Mouse (Mus musculus) C2C12 (cell line): ENCODE results near the gene Wasf1. TPM values are rescaled to one million over a fixed set of nuclear protein-coding genes. Genes with fewer than 3 reads are reported as not detected.

Experiments
- H3K27me3 ChIP-seq: one replicate; pipeline ENCODE4 v1.6.1; 2011; ENCODE audit not compliant: control insufficient read depth, insufficient read depth, insufficient read length
- H3K36me3 ChIP-seq: one replicate; pipeline ENCODE4 v1.6.1; 2011; ENCODE audit not compliant: control insufficient read depth, insufficient read depth
- H3K4me3 ChIP-seq: one replicate; pipeline ENCODE4 v1.5.1; 2011; ENCODE audit warnings: mild to moderate bottlenecking, control low read depth; ENCODE audit not compliant: poor library complexity, insufficient read depth, severe bottlenecking
- H3K79me2 ChIP-seq: one replicate; pipeline ENCODE4 v1.6.1; 2011; ENCODE audit not compliant: control insufficient read depth, insufficient read depth
- H3K79me3 ChIP-seq: one replicate; pipeline ENCODE4 v1.6.1; 2011; ENCODE audit warnings: low read depth, control low read depth
- H3ac ChIP-seq: one replicate; pipeline ENCODE3; 2011; ENCODE audit warnings: low read depth; ENCODE audit not compliant: control insufficient read depth, insufficient read length
- CEBPB ChIP-seq: IDR thresholded peaks from one replicate; pipeline ENCODE4 v1.6.1; 2011; ENCODE audit warnings: low read depth, mild to moderate bottlenecking, control low read depth, moderate library complexity
- CTCF ChIP-seq: IDR thresholded peaks from one replicate; pipeline ENCODE4 v1.5.1; 2011; ENCODE audit not compliant: control insufficient read depth, insufficient read depth, insufficient read length
- FOSL1 ChIP-seq: IDR thresholded peaks from one replicate; pipeline ENCODE4 v1.8.0; 2011; ENCODE audit warnings: mild to moderate bottlenecking, low read length; ENCODE audit not compliant: poor library complexity, insufficient read depth, severe bottlenecking
- MAX ChIP-seq: IDR thresholded peaks from one replicate; pipeline ENCODE4 v1.6.1; 2011; ENCODE audit warnings: mild to moderate bottlenecking, control low read depth
- MYOD1 ChIP-seq: IDR thresholded peaks from one replicate; pipeline ENCODE4 v1.6.1; 2011; ENCODE audit warnings: low read depth; ENCODE audit not compliant: control insufficient read depth, insufficient read length
- MYOG ChIP-seq: IDR thresholded peaks from one replicate; pipeline ENCODE4 v1.6.1; 2011; ENCODE audit not compliant: control insufficient read depth, insufficient read length; ENCODE audit errors: extremely low read depth
- USF1 ChIP-seq: IDR thresholded peaks from one replicate; pipeline ENCODE4 v1.6.1; 2011; ENCODE audit warnings: low read depth, mild to moderate bottlenecking, control low read depth, moderate library complexity
- polyA plus RNA-seq: library from polyadenylated mRNA; unstranded; fragments of >200 nt; fragmentation: generic; extraction: Trizol; gene quantifications from one replicate; pipeline ENCODE4 v1.2.1, GENCODE M21; 2012; ENCODE audit warnings: missing spikeins

Gene Wasf1
- polyA plus RNA-seq, 1 experiment = 9.2 TPM

DNA sequence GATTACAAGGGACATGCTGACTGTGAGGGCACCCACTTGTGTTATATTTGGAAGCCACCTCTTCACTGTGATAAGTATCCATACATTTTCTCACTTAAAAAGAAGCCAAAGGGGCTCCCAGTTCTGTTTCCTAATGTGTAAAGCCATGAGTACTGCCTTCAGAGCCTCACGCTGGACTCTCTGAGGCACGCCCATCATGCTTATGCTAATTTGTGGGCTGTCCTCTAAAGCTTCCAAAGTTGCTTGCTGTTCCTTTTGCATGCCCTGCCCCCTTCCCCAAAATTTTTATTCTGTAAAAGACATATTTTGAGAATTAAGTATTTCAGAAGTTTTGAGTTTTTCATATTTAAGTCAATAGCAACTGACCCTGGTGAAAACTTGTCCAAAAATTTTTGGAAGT, 27.5 kb downstream of the Wasf1 start:
- Histone ChIP-seq H3K36me3 (no peaks in the 10 kb centered on the region), H3K4me3 (no peak overlapping the region), H3K27me3 (no peaks in the 10 kb centered on the region), H3K79me2 (peaks cover 19% of the 10 kb centered on the region), H3K79me3 (no peaks in the 10 kb centered on the region), H3ac (no peak overlapping the region)
- TF ChIP-seq CEBPB (no peak), MYOD1 (no peak), MAX (no peak), CTCF (no peak), MYOG (no peak), USF1 (no peak), FOSL1 (no peak)

DNA sequence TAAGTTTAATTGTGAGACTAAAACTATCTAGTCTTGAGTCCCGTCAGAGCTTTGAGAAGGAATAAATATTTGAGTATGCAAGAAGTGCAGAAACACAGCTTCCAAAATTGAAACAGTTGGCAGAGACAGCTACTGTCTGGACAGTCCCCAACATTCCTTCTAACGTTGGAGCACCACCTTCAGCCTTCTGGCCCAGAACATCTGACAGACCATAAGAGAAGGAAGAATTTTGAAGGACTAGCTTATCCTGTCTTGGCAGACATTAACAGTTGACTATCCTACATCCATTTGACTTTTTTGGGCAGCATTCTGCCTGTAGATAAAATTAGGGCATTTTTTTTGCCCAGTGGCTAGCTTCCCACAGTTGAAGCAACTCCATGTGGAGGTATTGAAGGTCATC, 32.0 kb downstream of the Wasf1 start:
- Histone ChIP-seq H3K4me3 (no peak overlapping the region), H3ac (no peak overlapping the region)
- TF ChIP-seq USF1 (no peak), CEBPB (no peak), FOSL1 (no peak), CTCF (no peak), MAX (no peak), MYOG (no peak), MYOD1 (no peak)

DNA sequence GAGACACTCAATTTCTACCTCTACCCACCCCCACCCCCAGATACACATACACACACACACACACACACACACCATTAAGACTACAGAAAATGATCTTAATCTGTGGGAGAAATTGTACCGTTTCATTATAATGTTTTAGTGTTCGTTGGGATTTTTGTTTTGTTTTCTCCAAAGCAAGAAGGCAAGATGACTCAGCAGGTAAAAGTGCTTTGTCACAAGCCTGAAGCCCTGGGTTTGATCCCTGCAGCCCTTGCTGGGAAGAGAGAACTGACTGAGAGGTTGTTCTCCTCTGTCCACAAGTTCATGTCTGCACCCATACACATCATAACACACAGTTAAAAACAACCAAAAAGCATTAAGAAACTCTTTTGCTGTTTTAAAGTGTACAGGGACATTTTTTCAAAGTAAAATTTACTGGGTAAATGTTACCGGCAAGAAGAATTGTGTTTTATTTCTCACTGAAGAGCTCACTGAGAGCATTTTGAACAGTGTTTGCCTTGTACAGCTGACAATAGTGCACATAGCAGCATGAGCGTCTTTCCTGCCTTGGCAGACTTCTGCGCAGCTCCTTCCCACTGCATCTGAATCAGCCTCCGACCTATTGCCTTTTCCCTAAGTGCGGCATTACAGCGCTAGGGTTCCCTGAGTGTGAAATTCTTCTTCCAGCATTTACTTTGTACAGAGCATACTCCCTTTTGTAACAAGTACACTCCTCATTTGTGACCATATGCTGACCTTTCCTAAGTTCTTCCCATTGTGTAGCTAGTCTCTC, 35.6 kb downstream of the Wasf1 start:
- Histone ChIP-seq H3K79me2 (peaks cover 6% of the 10 kb centered on the region), H3K36me3 (peaks cover 6% of the 10 kb centered on the region), H3K79me3 (no peaks in the 10 kb centered on the region), H3K4me3 (no peak overlapping the region), H3ac (no peak overlapping the region), H3K27me3 (no peaks in the 10 kb centered on the region)
- no peak for TF ChIP-seq MYOD1

More for the DNA sequence above, 32.0 kb downstream of the Wasf1 start:
- Histone ChIP-seq H3K79me3 (no peaks in the 10 kb centered on the region), H3K79me2 (peaks cover 6% of the 10 kb centered on the region), H3K27me3 (no peaks in the 10 kb centered on the region), H3K36me3 (no peaks in the 10 kb centered on the region)

DNA sequence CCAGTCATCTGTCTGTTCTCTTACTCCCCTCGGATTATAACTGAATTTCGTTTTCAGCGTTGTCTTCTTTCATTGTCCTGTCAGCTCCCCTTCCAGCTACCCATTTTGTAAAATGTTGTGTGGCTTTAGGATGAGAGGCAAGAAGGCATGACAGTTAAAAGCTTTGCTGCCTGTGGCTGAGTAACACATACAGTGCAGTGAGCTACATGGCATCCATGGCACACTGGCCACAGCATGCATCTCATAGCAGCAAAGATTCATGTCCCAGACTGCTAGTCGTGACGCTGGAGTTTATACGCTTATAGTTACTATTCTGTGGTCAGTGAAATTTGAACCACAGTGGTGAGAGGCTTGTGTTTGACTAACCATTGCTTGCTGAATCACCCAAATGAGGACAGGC, 36.2 kb downstream of the Wasf1 start:
- Histone ChIP-seq H3ac (no peak overlapping the region), H3K79me3 (no peaks in the 10 kb centered on the region), H3K79me2 (peaks cover 6% of the 10 kb centered on the region), H3K36me3 (peaks cover 11% of the 10 kb centered on the region), H3K27me3 (no peaks in the 10 kb centered on the region), H3K4me3 (no peak overlapping the region)
- TF ChIP-seq FOSL1 (no peak), MAX (no peak), MYOG (no peak), CEBPB (no peak), USF1 (no peak), MYOD1 (no peak), CTCF (no peak)

DNA sequence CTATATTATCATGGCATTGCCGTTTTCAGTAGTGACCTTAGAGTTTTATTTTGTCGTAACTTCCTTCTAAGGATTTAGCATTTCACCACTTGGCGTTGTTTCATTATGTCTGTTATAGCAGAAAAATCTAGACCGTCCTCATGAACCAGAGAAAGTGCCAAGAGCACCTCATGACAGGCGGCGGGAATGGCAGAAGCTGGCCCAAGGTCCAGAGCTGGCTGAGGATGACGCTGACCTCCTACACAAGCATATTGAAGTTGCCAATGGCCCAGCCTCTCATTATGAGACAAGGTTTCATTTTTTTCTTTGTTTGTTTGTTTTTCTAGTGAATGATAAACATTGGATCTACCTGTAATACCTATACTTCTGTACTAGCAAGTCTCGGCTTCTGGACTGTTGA, 49.7 kb downstream of the Wasf1 start:
- Histone ChIP-seq H3K27me3 (no peaks in the 10 kb centered on the region), H3K4me3 (no peak overlapping the region), H3K79me2 (no peaks in the 10 kb centered on the region), H3ac (no peak overlapping the region), H3K36me3 (peaks cover 29% of the 10 kb centered on the region), H3K79me3 (no peaks in the 10 kb centered on the region)
- TF ChIP-seq CTCF (no peak), MAX (no peak), CEBPB (no peak), MYOD1 (no peak), USF1 (no peak), MYOG (no peak), FOSL1 (no peak)
